Mouse (Mus musculus) left cerebral cortex, adult 6 months (tissue): ENCODE data around the gene Fam89b. TPM values are rescaled to one million over a fixed set of nuclear protein-coding genes. Genes with fewer than 3 reads are reported as not detected.

Source experiments
- long read RNA-seq, 2 experiments: library from polyadenylated mRNA; unstranded; transcript quantifications; one replicate each; pipeline ENCODE4 v2.0.0; 2019 to 2020
- polyA plus RNA-seq: library from polyadenylated mRNA; unstranded; fragments of <200 nt; fragmentation: Nextera tagmentation; gene quantifications from 2 replicates; pipeline ENCODE4 v1.2.3, GENCODE M21; 2021

The Fam89b gene
- 22.3 and 26.6 TPM in 2 replicates for polyA plus RNA-seq
- long read RNA-seq, experiment 1, transcript Fam89b-201 (2 exons, 1,197 nt) = major isoform, 32 of 38 reads
- long read RNA-seq, experiment 1, partial matches to known transcripts = 0 of 38 reads
- long read RNA-seq, experiment 1, other reads (novel, unspliced or antisense) = 0 of 38 reads
- long read RNA-seq, experiment 2, transcript Fam89b-201 (2 exons, 1,197 nt) = major isoform, 12 of 21 reads
- long read RNA-seq, experiment 2, partial matches to known transcripts = 0 of 21 reads
- long read RNA-seq, experiment 2, other reads (novel, unspliced or antisense) = 1 of 21 reads

DNA sequence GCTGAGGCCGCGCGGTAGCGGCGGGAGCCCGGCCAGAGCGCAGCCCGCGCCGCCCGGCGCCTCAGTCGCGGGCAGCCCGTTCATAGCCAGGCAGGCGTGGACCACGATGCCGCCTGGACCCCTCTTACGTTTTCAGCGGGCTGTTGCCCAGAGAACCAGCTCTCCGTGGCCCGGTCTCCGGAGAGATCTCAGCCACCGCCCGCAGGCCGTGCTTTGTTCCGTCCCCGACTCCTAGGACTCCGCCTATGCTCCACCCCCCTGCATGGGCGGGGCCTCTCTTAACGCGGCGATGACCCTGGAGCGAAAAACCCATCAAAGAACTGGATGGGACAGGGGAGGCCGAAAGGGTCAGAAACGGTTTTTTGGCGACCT, at the start of gene Fam89b:
Fam89b (minus strand) TSS at position 210 of the 372 bp plus-strand sequence.

DNA sequence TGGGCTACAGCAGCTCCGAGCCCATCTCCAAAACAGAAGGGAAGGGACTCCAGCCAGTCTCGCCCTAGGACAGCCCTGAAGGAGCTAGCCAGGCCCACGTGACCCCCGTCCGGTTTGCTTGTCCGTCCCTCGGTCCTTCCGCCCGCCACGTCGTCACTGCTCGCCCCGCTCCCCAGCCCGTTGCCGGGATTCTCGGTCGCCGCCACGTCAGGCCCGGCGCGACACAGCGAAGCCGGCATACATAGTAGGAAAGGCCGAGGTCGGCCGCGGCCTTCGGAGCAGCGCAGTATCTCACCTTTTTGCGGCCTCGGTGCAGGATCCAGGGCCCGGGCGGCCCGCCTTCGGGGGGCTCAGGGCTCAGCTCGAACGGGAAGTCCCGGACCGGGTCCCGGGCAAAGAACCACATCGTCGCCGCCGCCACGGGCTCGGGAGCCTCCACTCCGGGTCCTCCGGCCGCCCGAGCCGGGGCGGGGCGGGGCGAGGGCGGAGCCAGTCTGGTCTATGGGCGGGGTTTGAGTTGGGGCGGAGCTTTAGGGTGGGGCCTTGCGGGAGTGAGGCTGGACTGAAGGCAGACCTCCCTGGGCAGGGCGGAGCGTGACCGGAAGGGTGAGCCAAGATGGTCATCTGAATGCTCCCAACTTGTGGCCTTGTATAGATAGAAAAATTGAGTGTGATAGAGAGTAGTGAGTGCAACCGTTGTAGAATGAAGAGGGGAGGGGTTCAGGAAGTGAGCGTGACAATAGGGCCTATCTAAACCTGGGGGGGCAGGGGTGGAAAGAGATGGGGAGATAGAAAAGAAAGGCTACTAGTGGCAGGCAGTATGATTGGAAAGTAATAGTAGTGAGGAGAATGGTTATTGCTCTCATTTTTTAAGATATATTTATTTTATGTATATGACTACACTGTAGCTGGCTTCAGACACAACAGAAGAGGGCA, 41.7 kb upstream of the Fam89b start, which contains the start of gene Scyl1:
Scyl1 (minus strand) TSS at position 495 of the 936 bp plus-strand sequence.

GRCm38 (mm10) chr19:5740320-5741317, 11.2 kb upstream of the Fam89b start, which contains the start of gene Ltbp3:
Gene Ltbp3, plus strand, starts transcription at chr19:5740904.

GRCm38 (mm10) chr19:5725767-5726515, 3.5 kb downstream of the Fam89b start, which contains the start of gene Ehbp1l1:
Gene Ehbp1l1, minus strand, starts transcription at chr19:5726317.

GRCm38 (mm10) chr19:5704163-5704800, 25.2 kb downstream of the Fam89b start, which contains the start of gene Kcnk7:
Gene Kcnk7, plus strand, starts transcription at chr19:5704367.

DNA sequence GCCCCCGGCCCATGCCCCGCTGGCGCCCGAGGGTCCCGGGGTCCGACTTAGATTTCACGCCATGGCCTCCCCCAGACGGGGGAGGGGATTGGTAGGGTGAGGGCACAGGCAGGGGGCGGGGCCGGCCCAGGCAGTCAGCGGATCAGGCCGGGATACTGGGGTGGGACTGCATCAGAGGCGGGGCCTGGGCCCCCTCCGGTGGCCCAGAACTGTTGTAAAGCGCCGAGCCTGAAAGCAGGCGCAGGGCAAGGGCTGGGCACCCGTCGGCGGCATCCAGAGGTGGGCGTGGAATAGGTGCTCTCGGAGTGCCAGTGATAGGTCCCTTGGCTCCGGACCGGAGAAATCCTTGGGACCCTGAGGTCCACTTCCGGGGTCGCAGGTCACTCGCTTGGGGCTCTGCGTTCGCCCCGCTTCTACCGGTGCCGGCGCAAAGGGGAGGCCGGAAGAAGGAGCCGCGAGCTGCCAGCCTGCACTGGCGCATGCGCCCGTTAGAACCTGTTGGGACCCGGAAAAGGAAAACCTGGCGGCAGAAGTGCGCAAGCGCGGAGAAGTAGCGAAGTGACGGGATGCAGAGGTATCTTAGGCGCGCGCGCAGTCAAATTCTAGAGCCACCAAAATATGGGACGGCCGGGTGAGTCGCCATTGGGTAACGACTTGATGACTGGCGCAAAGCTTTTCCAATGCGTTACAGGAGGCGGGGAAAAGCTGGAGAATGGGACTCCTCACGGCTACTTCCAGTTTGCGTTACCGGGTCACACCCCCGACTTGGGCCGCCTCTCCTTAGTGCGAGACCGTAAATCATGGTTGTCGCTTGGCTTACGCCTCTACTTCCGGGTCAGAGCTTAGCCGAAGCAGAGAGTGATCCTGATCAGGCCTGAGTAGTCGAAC, 41.0 kb downstream of the Fam89b start, which contains the start of the genes Map3k11 and Pcnx3:
Map3k11 (plus strand) TSS at position 543 of the 888 bp plus-strand sequence.
Pcnx3 (minus strand) TSS at position 709 of the 888 bp plus-strand sequence.

Other genes with a start within 250 kb of the Fam89b start
- 18.7 and 21.5 TPM in 2 replicates for gene Mus81, start 241.3 kb downstream of the Fam89b start, polyA plus RNA-seq
- 823 and 1,622 TPM in 2 replicates for gene Cfl1, start 239.2 kb downstream of the Fam89b start, polyA plus RNA-seq
- not detected in 2 replicates for gene 1700020D05Rik, start 225.9 kb downstream of the Fam89b start, polyA plus RNA-seq
- 58.0 and 58.2 TPM in 2 replicates for gene Snx32, start 219.1 kb downstream of the Fam89b start, polyA plus RNA-seq
- gene Ovol1, start 169.0 kb downstream of the Fam89b start, polyA plus RNA-seq = not detected in 2 replicates
- gene Ap5b1, start 161.6 kb downstream of the Fam89b start, polyA plus RNA-seq = 2.8 and 3.6 TPM in 2 replicates
- gene Rnaseh2c, start 127.8 kb downstream of the Fam89b start, polyA plus RNA-seq = 63.2 and 67.2 TPM in 2 replicates
- 57.2 and 58.7 TPM in 2 replicates for gene Kat5, start 119.4 kb downstream of the Fam89b start, polyA plus RNA-seq
- 7.7 and 14.6 TPM in 2 replicates for gene Rela, start 92.2 kb downstream of the Fam89b start, polyA plus RNA-seq
- 5.4 and 5.9 TPM in 2 replicates for gene Sipa1, start 65.9 kb downstream of the Fam89b start, polyA plus RNA-seq
- 5.6 and 10.1 TPM in 2 replicates for gene Map3k11, start 40.9 kb downstream of the Fam89b start, polyA plus RNA-seq
- 6.8 and 13.0 TPM in 2 replicates for gene Pcnx3, start 40.7 kb downstream of the Fam89b start, polyA plus RNA-seq
- gene Kcnk7, start 25.3 kb downstream of the Fam89b start, polyA plus RNA-seq = 0.38 and 0.49 TPM in 2 replicates
- gene Ehbp1l1, start 3.3 kb downstream of the Fam89b start, polyA plus RNA-seq = 13.5 and 14.4 TPM in 2 replicates
- gene Ltbp3, start 11.3 kb upstream of the Fam89b start, polyA plus RNA-seq = 3.3 and 3.5 TPM in 2 replicates
- gene Scyl1, start 41.8 kb upstream of the Fam89b start, polyA plus RNA-seq = 65.3 and 68.3 TPM in 2 replicates
- gene Frmd8, start 145.6 kb upstream of the Fam89b start, polyA plus RNA-seq = 12.0 and 15.6 TPM in 2 replicates
- 1.4 and 1.8 TPM in 2 replicates for gene Slc25a45, start 148.2 kb upstream of the Fam89b start, polyA plus RNA-seq
- 1.1 and 1.3 TPM in 2 replicates for gene Tigd3, start 164.5 kb upstream of the Fam89b start, polyA plus RNA-seq
- 31.6 and 39.7 TPM in 2 replicates for gene Dpf2, start 183.4 kb upstream of the Fam89b start, polyA plus RNA-seq
- gene Cdc42ep2, start 195.2 kb upstream of the Fam89b start, polyA plus RNA-seq = 10.3 and 11.5 TPM in 2 replicates
- gene Pola2, start 234.5 kb upstream of the Fam89b start, polyA plus RNA-seq = 1.9 and 3.1 TPM in 2 replicates